Mouse (Mus musculus) thymus, postnatal 25 days (tissue): ENCODE measurements around the gene Arhgap6.

ENCODE experiments used
- DNase-seq: peaks from one replicate; pipeline ENCODE4 v3.0.0; 2022

Arhgap6 gene

DNA sequence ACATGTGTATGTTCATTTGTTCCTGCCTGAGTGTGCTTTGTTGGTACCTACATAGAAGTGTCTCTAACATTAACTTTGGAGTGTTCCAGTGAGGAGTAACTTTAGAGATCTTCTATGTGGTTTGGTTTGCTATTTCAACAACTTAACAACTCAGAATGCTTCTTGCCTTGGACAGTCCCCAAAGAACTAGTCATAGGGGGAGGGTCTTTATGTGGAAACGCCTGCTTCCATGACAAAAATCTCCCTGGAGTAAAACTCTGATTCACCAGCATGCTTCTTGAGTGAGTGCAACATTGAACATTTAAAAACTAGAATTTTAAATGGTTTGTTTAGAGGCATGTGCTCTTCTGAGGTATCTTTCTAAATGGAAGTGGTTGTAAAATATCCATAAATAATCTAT, 212.2 kb downstream of the Arhgap6 start:
- no peak for DNase-seq

- DNase-seq, result no peak
These were observed 217.8 kb downstream of the Arhgap6 start for GRCm38 (mm10) chrX:169012701-169013100.

DNA sequence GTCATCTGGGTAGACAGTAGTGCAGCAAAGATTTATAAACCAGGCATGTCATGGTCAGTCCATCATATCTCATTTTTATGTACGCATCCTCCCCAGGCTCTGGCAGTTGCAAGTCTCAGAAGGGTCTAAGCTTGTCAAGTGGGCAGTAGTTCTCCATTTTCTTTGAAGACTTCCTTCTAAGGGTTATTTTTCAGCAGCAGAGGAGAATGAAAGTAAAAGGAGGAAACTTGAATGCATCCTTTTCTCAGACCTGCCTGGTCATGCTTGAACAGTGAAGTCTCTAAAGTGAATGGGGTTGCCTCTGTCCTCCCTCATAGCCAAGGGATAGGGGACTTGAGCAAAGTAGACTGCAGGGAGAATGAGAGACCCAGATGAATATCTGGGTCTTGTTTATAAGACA, 239.5 kb downstream of the Arhgap6 start:
- DNase-seq, result no peak

GRCm38 (mm10) chrX:169036403-169037296, 241.8 kb downstream of the Arhgap6 start:
- peak; percentile 43 for DNase-seq

- no peak for DNase-seq
These were observed 242.5 kb downstream of the Arhgap6 start for GRCm38 (mm10) chrX:169037401-169037800.

GRCm38 (mm10) chrX:169043872-169044271, 249.0 kb downstream of the Arhgap6 start:
- DNase-seq, result no peak

DNA sequence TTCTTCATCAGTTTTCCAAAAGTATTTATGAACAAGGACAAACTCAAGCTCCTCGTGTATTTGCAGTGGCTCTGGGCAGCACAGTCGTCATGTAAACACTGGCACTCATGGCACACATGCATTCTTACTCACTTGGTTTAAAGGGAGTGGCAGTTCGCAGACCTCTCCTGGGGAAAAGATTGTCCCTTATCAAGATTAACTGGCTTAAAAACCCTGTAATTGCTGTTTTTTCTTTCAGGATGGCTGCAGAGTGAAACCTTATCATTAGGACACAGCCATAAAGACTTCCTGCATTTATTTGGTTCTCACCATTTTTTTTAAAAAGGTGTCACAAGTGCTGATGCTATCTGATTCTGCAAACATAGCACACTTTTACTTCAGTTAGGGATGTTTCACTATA, 252.7 kb downstream of the Arhgap6 start:
- DNase-seq, result no peak

DNA sequence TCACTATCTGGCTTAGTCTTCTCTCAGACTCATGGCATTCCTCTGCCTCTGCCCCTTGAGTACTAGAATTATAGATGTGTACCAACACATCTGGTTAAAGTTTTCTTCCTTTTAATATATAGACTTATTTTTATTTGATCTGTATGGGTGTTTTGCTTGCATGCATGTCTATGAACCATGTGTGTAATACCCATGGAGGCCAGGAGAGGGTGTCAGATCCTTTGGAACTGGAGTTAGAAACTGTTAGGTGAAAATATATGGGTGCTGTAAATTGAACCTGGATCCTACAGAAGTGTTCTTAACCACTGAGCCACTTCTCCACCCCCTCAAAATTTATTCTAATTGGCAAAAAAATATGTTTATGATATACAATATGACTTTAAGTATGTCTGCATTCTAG, 254.7 kb downstream of the Arhgap6 start:
- no peak for DNase-seq

DNA sequence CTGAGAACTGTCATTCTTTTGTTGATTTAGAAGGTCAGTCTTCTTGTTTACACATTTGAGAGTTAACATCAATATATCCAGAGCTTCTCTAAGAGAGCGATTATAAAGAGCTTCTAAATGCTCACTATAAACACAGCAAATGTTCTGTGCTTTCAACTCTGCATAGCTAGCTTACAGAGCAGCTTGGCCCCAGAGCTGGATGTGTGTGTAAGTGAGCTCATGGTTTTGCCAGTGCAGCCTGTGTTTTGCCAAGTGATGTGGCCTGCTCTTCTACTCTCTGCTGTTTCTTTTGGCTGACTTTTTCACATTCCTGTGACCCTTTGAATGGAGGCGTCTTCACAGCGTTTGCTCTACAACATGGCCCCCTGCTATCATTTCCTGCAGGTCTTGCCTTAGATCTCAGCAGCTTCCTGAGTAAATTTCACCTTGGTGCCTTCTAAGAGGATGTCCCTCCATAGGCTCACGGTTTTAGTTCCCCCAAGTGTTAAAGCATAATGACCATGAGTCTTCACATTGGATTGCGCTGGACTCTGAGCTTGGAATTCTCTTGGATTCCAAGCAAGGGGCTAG, 259.1 kb downstream of the Arhgap6 start:
- no peak for DNase-seq

GRCm38 (mm10) chrX:169062555-169062954, 267.7 kb downstream of the Arhgap6 start:
- DNase-seq, result no peak

GRCm38 (mm10) chrX:169065298-169065697, 270.4 kb downstream of the Arhgap6 start:
- DNase-seq, result no peak

DNA sequence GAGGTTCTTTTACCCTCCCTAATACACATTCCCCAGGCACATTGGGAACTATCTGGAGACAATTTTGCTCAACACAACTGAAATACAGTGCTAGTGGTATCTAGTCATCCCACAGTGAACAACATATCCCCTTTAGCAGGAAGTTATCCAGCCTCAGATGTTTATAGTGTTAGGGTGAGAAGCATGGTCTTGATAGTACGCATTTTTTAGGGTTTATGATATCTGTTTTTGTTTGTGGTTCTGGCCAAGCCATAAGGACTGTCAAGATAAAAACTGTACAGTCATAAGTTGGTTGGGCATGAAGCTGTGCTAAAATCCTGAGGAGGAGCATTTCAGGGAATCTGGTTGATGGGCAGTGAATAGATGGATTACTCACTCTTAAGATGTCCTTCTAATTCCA, 271.0 kb downstream of the Arhgap6 start:
- no peak for DNase-seq

DNA sequence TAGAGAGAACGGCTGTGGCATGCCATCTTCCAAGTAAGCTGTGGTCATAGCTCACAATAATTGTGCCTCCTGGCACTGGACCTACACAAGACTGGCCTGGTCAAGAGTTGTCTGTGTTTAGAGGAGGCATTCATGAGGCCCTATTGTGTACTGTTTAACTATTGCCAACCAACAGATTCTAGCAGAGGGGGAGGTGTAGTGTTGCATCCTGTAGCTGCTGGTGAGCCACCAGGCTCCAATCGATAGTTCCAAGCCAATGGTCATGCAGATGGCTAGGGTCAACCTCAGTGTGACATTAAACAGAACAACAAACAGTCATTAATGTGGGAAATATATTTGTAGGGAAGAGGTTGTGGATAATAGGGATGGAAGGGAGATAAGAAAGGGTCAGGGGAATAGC, 280.1 kb downstream of the Arhgap6 start:
- no peak for DNase-seq

GRCm38 (mm10) chrX:169081609-169082008, 286.7 kb downstream of the Arhgap6 start:
- DNase-seq, result no peak

DNA sequence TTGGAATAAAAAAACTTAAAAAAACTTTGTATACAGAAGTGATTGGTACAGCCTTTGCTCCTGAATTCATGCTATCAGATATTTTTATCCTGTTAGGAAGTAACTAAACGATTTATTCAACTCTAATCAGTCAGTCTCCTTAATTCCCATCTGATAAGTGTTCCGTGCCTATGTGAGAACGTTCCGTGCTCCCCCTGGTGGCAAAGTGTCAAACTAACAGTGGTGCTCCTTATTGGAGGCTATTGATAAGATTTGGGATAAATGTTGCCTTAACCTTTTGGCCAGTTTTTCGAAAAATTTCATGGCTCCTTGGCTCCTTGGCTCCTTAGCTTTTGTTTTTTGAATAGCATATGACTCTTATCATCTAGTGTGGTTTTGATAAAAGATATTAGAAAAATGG, 291.0 kb downstream of the Arhgap6 start:
- peak; percentile 39 for DNase-seq

DNA sequence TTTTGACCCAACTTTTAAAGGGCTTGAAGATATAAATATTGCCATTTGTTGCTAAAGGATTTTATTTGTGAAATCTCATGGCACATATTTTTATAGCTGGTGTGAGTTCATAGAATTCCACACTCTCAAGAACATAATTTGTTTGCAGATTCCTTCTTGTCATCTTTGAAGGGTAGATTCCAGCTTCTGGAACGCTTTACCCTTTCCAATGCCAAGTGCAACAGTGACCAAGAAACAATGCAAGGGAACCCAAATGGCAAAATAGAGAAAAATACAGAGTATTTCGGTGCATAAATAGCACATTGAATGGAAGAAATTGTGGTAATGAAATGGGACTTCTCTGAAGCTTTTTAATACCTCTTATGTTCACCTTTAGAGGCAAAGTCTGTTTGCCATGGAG, 294.3 kb downstream of the Arhgap6 start:
- no peak for DNase-seq

GRCm38 (mm10) chrX:169094601-169095000, 299.7 kb downstream of the Arhgap6 start:
- no peak for DNase-seq

GRCm38 (mm10) chrX:169095584-169095983, 300.7 kb downstream of the Arhgap6 start:
- DNase-seq, result no peak

DNA sequence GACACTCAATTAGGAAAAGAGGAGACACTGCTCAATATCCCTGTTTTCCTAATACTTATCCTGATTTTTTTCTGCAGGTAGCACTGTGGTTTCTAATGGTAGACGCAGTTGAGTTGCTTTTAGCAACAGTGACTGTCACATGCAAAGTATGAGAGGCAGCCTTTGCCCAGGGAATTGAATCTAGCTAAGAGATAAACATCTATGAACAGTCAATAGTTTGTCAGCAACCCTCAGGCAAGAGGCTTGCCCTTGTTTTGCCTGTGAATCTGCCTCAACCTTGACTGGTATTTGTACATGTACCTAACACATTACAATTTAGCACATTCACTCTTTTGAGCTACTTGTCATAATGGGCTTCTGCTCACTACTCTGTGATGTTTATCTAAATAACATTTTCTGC, 307.8 kb downstream of the Arhgap6 start:
- DNase-seq, result no peak

- DNase-seq, result no peak
These were observed 311.2 kb downstream of the Arhgap6 start for GRCm38 (mm10) chrX:169106048-169106622.

- DNase-seq, result no peak
These were observed 312.5 kb downstream of the Arhgap6 start for GRCm38 (mm10) chrX:169107372-169107771.

- DNase-seq, result no peak
These were observed 315.1 kb downstream of the Arhgap6 start for GRCm38 (mm10) chrX:169110031-169110430.

- DNase-seq, result no peak
These were observed 317.8 kb downstream of the Arhgap6 start for GRCm38 (mm10) chrX:169112662-169113061.

- DNase-seq, result no peak
These were observed 328.3 kb downstream of the Arhgap6 start for GRCm38 (mm10) chrX:169123115-169123772.
